Mouse (Mus musculus) heart, embryonic 10.5 days (tissue): ENCODE results near the gene Col9a1. TPM values are rescaled to one million over a fixed set of nuclear protein-coding genes. Genes with fewer than 3 reads are reported as not detected.

Source experiments
- DNase-seq: peaks from one replicate; pipeline ENCODE4 v3.0.0-alpha.2; 2017; ENCODE audit warnings: low spot score
- H3K27ac ChIP-seq: fragments of 300-500 bp; sonication (generic); 2 replicates; pipeline ENCODE4 v1.5.1; 2016; ENCODE audit warnings: mild to moderate bottlenecking
- H3K27me3 ChIP-seq: fragments of 300-500 bp; sonication (generic); 2 replicates; pipeline ENCODE4 v1.6.1; 2016; ENCODE audit warnings: mild to moderate bottlenecking; ENCODE audit not compliant: poor library complexity, insufficient read depth, severe bottlenecking
- H3K36me3 ChIP-seq: fragments of 300-500 bp; sonication (generic); 2 replicates; pipeline ENCODE4 v1.6.1; 2016; ENCODE audit warnings: mild to moderate bottlenecking, moderate library complexity
- H3K4me1 ChIP-seq: fragments of 300-500 bp; sonication (generic); 2 replicates; pipeline ENCODE4 v1.6.1; 2016; ENCODE audit warnings: mild to moderate bottlenecking
- H3K4me3 ChIP-seq: fragments of 300-500 bp; sonication (generic); 2 replicates; pipeline ENCODE4 v1.5.1; 2016; ENCODE audit warnings: mild to moderate bottlenecking, moderate library complexity
- H3K9me3 ChIP-seq: fragments of 300-500 bp; sonication (generic); 2 replicates; pipeline ENCODE4 v1.6.1; 2016; ENCODE audit warnings: mild to moderate bottlenecking, moderate library complexity
- WGBS: fragments of 180-500 bp; shearing (Covaris S2); methylation state at CpG from one replicate; pipeline ENCODE4 v1.1.7; 2016; 5-methylcytosine and 5-hydroxymethylcytosine counted together
- polyA plus RNA-seq: library from polyadenylated mRNA; unstranded; fragments of >200 nt; fragmentation: Nextera tagmentation; extraction: Ambion mirVana; gene quantifications from 2 replicates; pipeline ENCODE4 v1.2.1, GENCODE M21; 2016

The Col9a1 gene
- polyA plus RNA-seq, 1 experiment from 2014 or later: 48.7 TPM

DNA sequence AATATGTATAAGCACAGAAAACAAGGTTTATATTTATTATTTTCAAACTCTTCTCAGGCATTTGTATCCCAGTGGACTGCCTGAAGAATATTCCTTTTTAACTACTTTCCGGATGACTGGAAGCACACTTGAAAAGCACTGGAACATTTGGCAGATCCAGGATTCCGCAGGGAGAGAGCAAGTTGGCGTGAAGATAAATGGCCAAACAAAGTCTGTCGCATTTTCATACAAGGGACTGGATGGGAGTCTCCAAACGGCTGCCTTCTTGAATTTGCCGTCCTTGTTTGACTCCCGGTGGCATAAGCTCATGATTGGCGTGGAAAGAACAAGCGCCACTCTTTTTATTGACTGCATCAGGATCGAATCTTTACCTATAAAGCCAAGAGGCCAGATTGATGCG is 7.6 kb downstream of the Col9a1 start:
- Histone ChIP-seq H3K27ac (no peak overlapping the region), H3K4me1 (no peaks in the 10 kb centered on the region), H3K9me3 (no peaks in the 10 kb centered on the region), H3K27me3 (no peaks in the 10 kb centered on the region), H3K36me3 (no peaks in the 10 kb centered on the region), H3K4me3 (no peak overlapping the region)
- no peak for DNase-seq
- WGBS: 90% methylated on average over 11 of the region's 11 CpGs

DNA sequence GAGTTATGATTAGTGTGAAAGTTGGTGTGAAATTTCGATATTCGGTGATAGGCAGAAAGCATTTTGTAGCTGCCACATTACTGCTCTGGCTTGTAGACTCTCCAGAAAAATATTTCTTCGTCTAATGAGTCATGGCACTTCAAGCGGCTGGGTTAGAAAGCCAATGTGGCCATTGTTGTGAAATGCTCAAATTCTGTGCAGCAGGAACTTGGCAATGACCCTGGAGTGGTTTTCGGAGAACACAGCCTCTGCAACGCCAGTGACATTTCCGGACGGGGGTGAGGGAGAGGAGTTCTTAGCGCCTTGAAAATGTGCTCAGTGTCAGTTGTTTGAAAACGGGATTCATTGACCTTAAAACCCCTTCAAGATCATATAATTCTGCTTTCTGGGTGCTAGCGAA is 9.6 kb downstream of the Col9a1 start:
- H3K4me3 ChIP-seq: no peak overlapping the region
- H3K4me1 ChIP-seq: no peaks in the 10 kb centered on the region
- no peaks in the 10 kb centered on the region for H3K36me3 ChIP-seq
- H3K9me3 ChIP-seq: no peaks in the 10 kb centered on the region
- WGBS: 79% methylated on average over 11 of the region's 11 CpGs
- no peak overlapping the region for H3K27ac ChIP-seq
- DNase-seq: no peak
- no peaks in the 10 kb centered on the region for H3K27me3 ChIP-seq

DNA sequence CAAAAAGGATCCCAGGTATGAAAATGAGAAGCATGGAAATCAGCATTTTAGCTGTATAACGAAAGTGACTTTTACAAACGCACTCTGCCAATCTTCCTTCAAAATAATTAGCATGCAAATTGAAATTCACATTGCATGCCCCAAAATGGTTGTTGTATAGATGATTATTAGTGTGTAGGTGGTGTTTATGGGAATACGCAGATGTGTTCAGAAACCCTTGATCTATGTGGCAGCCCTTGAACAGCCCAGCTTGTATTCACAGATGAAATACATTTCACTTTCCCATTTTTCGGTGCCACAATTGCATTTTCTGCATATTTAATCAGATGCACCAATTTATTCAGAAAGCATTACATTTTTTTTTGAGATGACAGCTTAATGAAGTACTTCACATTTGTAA is 14.3 kb downstream of the Col9a1 start:
- Histone ChIP-seq H3K4me1 (peaks cover 26% of the 10 kb centered on the region), H3K27ac (no peak overlapping the region), H3K9me3 (no peaks in the 10 kb centered on the region), H3K27me3 (no peaks in the 10 kb centered on the region), H3K4me3 (no peak overlapping the region), H3K36me3 (no peaks in the 10 kb centered on the region)
- no peak for DNase-seq
- WGBS: 87% methylated on average over 4 of the region's 4 CpGs

DNA sequence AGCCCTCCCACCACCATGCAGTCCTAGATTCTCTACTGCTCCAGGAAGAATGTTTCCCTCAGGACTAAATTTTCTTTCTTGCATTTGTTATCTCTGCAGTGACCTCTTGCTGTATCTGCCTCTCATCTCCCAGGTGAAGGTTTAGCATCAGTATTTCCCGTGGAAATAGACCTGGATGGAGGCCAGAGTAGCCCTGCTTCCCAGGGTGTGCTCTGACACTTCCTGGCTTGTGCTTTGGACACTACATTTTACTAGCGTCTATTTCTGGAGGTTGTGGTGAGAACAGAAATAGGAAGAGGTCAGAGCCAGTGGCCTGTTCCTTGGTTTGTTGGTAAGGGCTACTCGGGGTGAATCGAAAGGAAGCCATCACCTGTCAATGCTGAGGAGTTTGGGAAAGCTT is 16.7 kb downstream of the Col9a1 start:
- DNase-seq: no peak
- WGBS: 39% methylated on average over 4 of the region's 4 CpGs
- H3K36me3 ChIP-seq: no peaks in the 10 kb centered on the region
- H3K4me1 ChIP-seq: peaks cover 32% of the 10 kb centered on the region
- no peaks in the 10 kb centered on the region for H3K9me3 ChIP-seq
- no peaks in the 10 kb centered on the region for H3K27me3 ChIP-seq
- H3K27ac ChIP-seq: no peak overlapping the region
- H3K4me3 ChIP-seq: no peak overlapping the region

DNA sequence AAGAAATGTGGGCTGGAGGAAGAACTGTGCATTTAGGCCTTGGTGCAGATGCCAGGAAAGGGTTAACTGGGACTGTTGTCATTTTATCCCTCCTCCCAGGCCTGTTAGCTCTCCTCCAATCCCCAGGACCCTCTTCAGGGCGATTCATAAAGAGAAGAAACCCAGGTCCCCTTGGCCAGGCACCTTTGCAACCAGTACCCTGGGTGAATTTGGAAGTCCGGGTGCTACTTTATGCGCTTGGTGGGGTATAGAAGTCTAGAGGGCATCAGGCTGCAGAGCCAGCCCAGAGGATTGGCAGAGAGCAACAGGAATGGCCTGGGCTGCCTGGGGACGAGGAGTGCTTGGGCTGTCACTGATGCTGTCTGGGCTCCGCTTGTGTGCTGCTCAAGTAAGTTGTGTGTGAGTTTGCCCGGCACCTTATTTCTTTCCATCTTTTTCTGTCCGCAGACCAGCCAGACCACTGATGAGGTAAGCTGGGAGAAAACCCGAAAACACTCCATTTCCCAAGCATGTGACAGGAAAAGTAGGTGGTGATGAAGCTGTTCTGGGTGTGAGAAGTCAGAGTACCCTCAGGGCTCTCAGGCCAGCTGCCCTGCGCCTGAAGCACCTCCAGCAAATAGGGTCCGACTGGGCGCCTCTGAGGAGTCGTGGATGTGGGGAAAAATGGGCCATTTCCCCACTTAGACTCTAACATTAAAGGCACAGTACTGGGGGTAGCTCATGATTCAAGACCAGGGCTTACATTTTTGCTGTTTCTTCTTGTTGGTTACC is 17.8 kb downstream of the Col9a1 start:
- peak overlapping the region; percentile 52 for H3K4me3 ChIP-seq
- peaks cover 32% of the 10 kb centered on the region for H3K4me1 ChIP-seq
- no peaks in the 10 kb centered on the region for H3K36me3 ChIP-seq
- no peaks in the 10 kb centered on the region for H3K27me3 ChIP-seq
- peak overlapping the region; percentile 48 for H3K27ac ChIP-seq
- no peak for DNase-seq
- H3K9me3 ChIP-seq: no peaks in the 10 kb centered on the region
- 38% methylated on average over 12 of the region's 12 CpGs for WGBS

DNA sequence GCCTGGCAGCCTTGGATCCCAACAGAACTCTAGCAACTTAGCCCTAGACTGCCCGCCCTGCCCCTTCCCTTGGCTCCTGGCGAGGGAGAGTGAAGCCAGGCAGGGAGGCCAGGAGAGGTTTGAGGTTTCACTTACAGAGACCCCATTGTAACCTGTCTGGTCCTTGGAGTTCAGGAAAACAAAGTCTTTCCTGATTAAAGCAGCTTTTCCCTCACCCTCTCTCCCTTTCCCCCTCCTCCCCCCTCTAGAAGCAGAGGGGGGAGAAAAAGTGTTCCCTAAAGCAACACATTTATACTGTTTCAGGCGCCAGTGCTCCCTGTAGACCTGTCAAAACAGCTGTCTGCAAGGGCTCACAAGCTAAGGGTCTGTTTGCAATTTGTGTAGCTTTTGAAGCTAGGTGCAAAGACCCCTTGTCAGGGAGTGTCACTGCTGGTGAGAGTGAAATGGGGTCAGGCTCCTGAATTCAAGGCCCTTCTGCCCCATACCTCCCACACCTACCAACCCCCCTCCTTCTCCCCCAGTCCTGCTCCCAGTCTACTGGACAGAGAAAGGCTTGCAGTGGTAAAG is 18.6 kb downstream of the Col9a1 start:
- H3K27me3 ChIP-seq: no peaks in the 10 kb centered on the region
- H3K4me3 ChIP-seq: peak overlapping the region; percentile 52; the same call in 1 of the 2 replicates
- 18% methylated on average over 3 of the region's 3 CpGs for WGBS
- H3K36me3 ChIP-seq: no peaks in the 10 kb centered on the region
- DNase-seq: no peak
- H3K9me3 ChIP-seq: no peaks in the 10 kb centered on the region
- peak overlapping the region; percentile 48; the same call in 1 of the 2 replicates for H3K27ac ChIP-seq
- peaks cover 32% of the 10 kb centered on the region for H3K4me1 ChIP-seq

DNA sequence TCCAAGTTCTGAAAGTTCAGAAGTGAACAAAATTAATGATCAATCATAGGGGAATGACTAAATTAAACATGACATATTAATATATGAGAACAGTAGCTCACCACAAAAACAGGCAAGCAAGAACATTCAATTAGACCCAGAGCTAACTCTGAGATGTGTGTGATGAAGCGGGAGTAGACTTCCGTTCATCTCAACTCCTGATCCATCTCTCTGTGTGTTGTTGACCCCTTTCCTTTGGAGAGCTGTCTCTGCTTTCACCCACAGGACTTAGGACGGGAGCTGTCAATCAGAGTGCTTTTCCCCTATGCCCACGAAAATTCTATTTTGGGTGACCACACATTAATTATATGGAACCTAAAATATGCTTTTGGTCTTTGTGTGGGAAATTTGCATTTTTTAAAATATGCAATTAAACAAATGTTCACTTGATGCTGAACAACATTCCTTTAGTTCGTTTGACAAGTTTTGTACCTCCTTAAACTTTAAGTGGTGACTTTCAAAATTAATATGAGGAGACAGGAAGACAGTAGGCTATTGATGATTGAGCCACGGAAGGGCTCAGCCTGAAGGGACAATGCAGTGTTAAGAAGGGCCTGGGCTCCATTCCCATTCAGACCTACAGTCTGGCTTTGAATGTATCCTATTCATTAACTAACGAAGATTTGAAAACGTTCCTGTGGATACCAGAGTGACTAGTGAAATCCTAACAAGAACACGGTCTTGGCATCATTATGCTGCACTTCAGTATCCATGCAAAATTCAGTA is 34.4 kb downstream of the Col9a1 start:
- DNase-seq: no peak
- WGBS: 73% methylated on average over 9 of the region's 9 CpGs
- Histone ChIP-seq H3K27me3 (no peaks in the 10 kb centered on the region), H3K4me1 (no peaks in the 10 kb centered on the region), H3K4me3 (no peak overlapping the region), H3K27ac (no peak overlapping the region), H3K9me3 (no peaks in the 10 kb centered on the region; the same call in 1 of the 2 replicates), H3K36me3 (peaks cover 9% of the 10 kb centered on the region; the same call in 1 of the 2 replicates)

DNA sequence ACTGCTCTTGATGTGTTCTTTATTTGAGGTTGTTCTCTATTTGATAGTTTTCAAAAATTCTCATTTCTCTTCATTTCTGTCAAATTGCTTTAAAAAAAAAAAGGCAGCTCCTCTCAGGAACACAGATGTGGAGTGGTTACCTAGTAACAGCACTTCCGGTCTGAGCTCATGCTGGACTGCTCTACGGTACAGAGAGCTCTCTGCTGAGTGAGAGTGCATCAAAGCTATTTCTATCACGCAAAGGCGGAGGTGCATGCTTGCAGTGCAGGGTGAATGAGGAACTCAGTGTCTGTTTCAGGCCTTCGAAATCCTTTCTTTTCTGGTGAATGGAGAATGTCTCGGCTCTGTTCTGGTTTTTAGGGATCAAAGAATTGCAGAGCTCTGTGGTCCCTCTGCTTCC is 41.6 kb downstream of the Col9a1 start:
- H3K27me3 ChIP-seq: no peaks in the 10 kb centered on the region
- no peaks in the 10 kb centered on the region for H3K9me3 ChIP-seq
- peaks cover 2% of the 10 kb centered on the region; the same call in 1 of the 2 replicates for H3K4me1 ChIP-seq
- 55% methylated on average over 6 of the region's 6 CpGs for WGBS
- no peak overlapping the region for H3K4me3 ChIP-seq
- no peak for DNase-seq
- H3K36me3 ChIP-seq: no peaks in the 10 kb centered on the region
- no peak overlapping the region for H3K27ac ChIP-seq

DNA sequence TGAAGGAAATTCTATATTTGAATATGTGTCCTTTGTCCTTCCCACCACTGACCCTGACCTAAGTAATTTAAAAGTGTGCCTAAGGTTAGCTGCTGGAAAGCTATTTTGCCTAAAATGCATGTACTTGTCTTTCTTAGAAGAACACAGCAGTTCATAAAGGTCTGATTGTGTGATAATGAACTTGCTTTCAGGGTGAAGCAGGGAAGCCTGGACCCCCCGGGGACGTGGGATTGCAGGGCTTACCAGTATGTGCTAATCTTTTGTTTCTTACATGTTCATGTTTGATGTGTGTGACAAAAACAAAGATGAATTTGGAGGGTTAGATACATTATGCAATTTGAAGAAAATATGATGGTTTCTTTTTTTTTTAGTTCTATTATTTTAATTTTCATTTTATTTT is 44.8 kb downstream of the Col9a1 start:
- Histone ChIP-seq H3K4me1 (peaks cover 3% of the 10 kb centered on the region; the same call in 1 of the 2 replicates), H3K4me3 (no peak overlapping the region), H3K27me3 (no peaks in the 10 kb centered on the region), H3K36me3 (no peaks in the 10 kb centered on the region), H3K9me3 (no peaks in the 10 kb centered on the region), H3K27ac (no peak overlapping the region)
- 79% methylated on average over 2 of the region's 2 CpGs for WGBS
- DNase-seq: no peak

DNA sequence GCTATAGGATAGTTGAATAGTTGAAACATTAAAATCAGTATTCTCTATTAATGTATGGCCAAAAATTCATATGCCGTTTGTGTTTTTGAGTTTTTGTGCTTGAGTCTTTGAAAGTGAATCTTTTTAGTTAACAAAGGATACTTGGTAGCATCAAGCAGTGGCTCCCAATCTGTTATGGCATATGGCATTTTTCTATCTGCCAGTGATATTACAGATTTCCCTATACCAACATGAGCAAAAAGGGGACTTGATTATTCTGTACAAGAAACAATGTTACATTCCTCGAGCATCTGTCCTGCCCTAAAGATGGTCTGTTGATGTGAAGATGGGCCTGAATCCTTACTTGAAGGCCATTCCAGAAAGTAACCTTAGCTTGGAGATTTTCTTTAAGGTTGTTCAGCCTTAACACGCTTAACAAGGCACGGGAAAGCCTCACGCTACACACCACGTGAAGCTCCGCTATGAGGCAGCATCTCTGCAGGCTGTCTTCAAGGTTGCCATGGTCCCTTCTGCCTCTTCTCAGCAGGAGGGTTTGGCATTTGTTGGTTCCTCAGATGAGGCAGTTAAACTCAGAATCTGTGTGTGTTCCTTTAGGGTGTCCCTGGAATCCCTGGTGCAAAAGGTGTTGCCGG is 45.7 kb downstream of the Col9a1 start:
- Histone ChIP-seq H3K27me3 (no peaks in the 10 kb centered on the region), H3K27ac (no peak overlapping the region), H3K4me3 (no peak overlapping the region), H3K9me3 (no peaks in the 10 kb centered on the region), H3K4me1 (peaks cover 3% of the 10 kb centered on the region; the same call in 1 of the 2 replicates), H3K36me3 (no peaks in the 10 kb centered on the region)
- no peak for DNase-seq
- 79% methylated on average over 8 of the region's 8 CpGs for WGBS

DNA sequence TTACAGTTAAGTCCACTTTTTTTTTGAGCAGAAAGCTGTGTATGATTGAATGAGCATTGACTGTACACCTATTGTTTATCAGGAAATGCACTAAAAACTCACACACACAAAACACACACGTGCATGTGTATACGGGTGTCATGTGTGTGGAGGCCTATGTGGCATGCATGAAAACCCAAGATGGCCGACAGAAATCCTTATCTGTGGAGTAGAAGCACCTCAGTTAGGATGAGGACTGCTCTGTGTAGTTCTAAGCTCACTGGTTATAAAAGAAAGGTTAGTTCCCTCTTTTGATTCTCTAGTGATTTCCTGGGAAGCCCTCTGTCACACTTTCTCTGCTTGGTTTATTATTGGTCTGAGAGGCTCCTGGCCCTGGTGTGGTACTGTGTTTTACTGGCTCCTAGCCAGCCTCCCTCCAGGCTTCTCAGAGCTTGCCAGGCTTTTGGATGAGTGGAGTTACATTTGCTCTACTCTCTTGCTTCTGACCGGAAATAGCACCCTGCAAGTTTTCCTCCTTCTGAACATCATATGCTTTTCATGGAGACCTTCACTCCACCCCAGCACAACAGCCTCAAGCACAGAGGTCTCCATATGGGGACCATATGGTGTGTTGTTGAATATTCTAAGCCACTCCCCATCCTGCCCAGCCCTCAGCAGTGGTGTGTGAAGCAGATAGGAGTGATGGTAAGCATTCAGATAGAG is 48.6 kb downstream of the Col9a1 start:
- DNase-seq: no peak
- Histone ChIP-seq H3K27ac (no peak overlapping the region), H3K4me1 (peaks cover 8% of the 10 kb centered on the region), H3K9me3 (no peaks in the 10 kb centered on the region), H3K4me3 (no peak overlapping the region), H3K27me3 (no peaks in the 10 kb centered on the region), H3K36me3 (no peaks in the 10 kb centered on the region)
- WGBS: 82% methylated on average over 4 of the region's 4 CpGs

DNA sequence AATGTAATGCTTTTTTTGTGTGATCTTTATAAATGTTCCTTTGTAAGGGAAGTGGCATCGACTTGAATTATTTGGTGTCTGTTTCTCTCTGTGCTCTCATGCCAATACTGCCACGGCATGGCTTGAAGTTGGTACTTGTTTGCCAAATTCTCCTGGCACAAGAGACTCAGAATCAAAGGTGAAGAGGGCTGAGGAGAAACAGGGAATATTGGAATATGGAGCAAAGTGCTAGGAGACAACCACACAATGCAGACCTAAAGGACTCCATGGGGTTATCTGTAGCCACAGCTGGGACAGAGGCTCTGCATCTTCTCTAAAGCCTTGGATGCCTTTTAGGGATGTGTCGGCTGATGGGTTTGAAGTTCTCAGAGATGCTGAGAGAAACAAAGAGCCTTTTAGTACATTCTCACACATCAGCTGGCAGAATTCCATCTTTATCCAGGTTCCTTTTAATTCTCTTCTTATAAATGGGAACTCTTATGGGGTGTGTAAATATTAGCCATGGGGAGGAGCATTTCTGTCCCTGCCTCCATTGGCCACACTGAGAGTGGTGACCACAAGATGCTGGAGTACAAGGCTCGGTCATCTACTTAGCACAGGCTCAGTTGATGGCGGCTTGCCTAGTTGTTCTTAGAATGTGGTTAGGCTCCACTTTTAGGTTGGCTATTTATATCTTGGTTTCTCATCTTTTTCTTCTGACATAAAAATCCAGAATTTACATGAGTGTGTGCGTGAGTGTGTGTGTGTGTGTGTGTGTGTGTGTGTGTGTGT is 49.7 kb downstream of the Col9a1 start:
- DNase-seq: no peak
- Histone ChIP-seq H3K36me3 (no peaks in the 10 kb centered on the region), H3K27ac (no peak overlapping the region)

More for the DNA sequence above, 49.7 kb downstream of the Col9a1 start:
- Histone ChIP-seq H3K4me3 (no peak overlapping the region), H3K4me1 (peaks cover 11% of the 10 kb centered on the region), H3K9me3 (no peaks in the 10 kb centered on the region), H3K27me3 (no peaks in the 10 kb centered on the region)
- 81% methylated on average over 6 of the region's 6 CpGs for WGBS
